Mouse (Mus musculus) brain, embryonic 14.5 days (tissue): ENCODE measurements around the gene Msto1.
"Not testable (repeated sequence)": the region's sequence is repeated elsewhere in the genome, so short reads cannot be mapped to it uniquely, and the experiment has no call there.

Experiments
- CTCF ChIP-seq: fragments of 200-500 bp; IDR thresholded peaks from 2 replicates; pipeline ENCODE4 v1.5.1; 2012; ENCODE audit warnings: inconsistent platforms, mild to moderate bottlenecking, moderate library complexity, borderline replicate concordance; ENCODE audit not compliant: insufficient read depth, insufficient read length; ENCODE audit errors: extremely low read depth
- POLR2A ChIP-seq: fragments of 200-500 bp; IDR thresholded peaks from 2 replicates; pipeline ENCODE4 v1.6.1; 2012; ENCODE audit warnings: mild to moderate bottlenecking, inconsistent platforms, borderline replicate concordance; ENCODE audit not compliant: poor library complexity, insufficient read depth, insufficient read length, severe bottlenecking; ENCODE audit errors: extremely low read depth

GRCm38 (mm10) chr3:88882536-88882935, 31.3 kb downstream of the Msto1 start:
- not testable (repeated sequence) for TF ChIP-seq POLR2A, CTCF
